Mouse (Mus musculus) ES-E14 (cell line): ENCODE results near the gene Spink2. TPM values are rescaled to one million over a fixed set of nuclear protein-coding genes. Genes with fewer than 3 reads are reported as not detected.

Experiments used
- DNase-seq: peaks from one replicate; pipeline ENCODE4 v3.0.0-alpha.2; 2013; ENCODE audit warnings: low read depth, low spot score
- H3K27ac ChIP-seq: 2 replicates; pipeline ENCODE4 v1.5.1; 2012; ENCODE audit warnings: low read depth, mild to moderate bottlenecking, low read length, moderate library complexity, mixed read lengths; ENCODE audit not compliant: poor library complexity, insufficient read depth, severe bottlenecking
- H3K36me3 ChIP-seq: 2 replicates; pipeline ENCODE4 v1.6.1; 2012; ENCODE audit warnings: mild to moderate bottlenecking, low read length, moderate library complexity, mixed read lengths; ENCODE audit not compliant: control insufficient read depth, poor library complexity, insufficient read depth, severe bottlenecking
- H3K4me1 ChIP-seq, 2 experiments: fragments of 150-350 bp in 1 of 2; sonication (generic) in 1 of 2; 2 replicates each; pipeline ENCODE4 v1.6.1; 2012; ENCODE audit warnings: low read length in 2 of 2, mild to moderate bottlenecking in 1 of 2, mixed read lengths in 1 of 2; ENCODE audit not compliant: control insufficient read depth in 2 of 2, insufficient read depth in 2 of 2, poor library complexity in 1 of 2
- H3K4me3 ChIP-seq, 2 experiments: fragments of 150-350 bp in 1 of 2; sonication (generic) in 1 of 2; 2 replicates each; pipeline ENCODE4 v1.5.1; 2012; ENCODE audit warnings: low read length in 2 of 2, low read depth in 1 of 2, mild to moderate bottlenecking in 1 of 2, mixed read lengths in 1 of 2; ENCODE audit not compliant: insufficient read depth in 1 of 2, poor library complexity in 1 of 2, severe bottlenecking in 1 of 2
- H3K9ac ChIP-seq: 2 replicates; pipeline ENCODE4 v1.6.1; 2012; ENCODE audit warnings: low read depth, mild to moderate bottlenecking, low read length, mixed read lengths; ENCODE audit not compliant: poor library complexity, insufficient read depth, severe bottlenecking
- H3K9me3 ChIP-seq: fragments of 150-350 bp; sonication (generic); 2 replicates; pipeline ENCODE4 v1.6.1; 2012; ENCODE audit warnings: low read depth, mild to moderate bottlenecking, low read length; ENCODE audit not compliant: control insufficient read depth, insufficient read depth
- CHD2 ChIP-seq: IDR thresholded peaks from 2 replicates; pipeline ENCODE4 v1.6.1; 2014; ENCODE audit warnings: mild to moderate bottlenecking, low read depth, low read length, inconsistent platforms
- HCFC1 ChIP-seq: IDR thresholded peaks from 2 replicates; pipeline ENCODE4 v1.6.1; 2012; ENCODE audit warnings: low read length, inconsistent platforms, borderline replicate concordance; ENCODE audit not compliant: insufficient read depth
- MAFK ChIP-seq: IDR thresholded peaks from 2 replicates; pipeline ENCODE4 v1.6.1; 2014; ENCODE audit warnings: mild to moderate bottlenecking, low read depth, low read length, inconsistent platforms; ENCODE audit not compliant: insufficient read depth
- ZC3H11A ChIP-seq: IDR thresholded peaks from 2 replicates; pipeline ENCODE4 v1.6.1; 2012; ENCODE audit warnings: low read depth, mild to moderate bottlenecking, inconsistent platforms, low read length, borderline replicate concordance
- ZNF384 ChIP-seq: IDR thresholded peaks from 2 replicates; pipeline ENCODE4 v1.6.1; 2012; ENCODE audit warnings: low read depth, low read length, inconsistent platforms
- in situ Hi-C, 2 experiments: fragments of 600-800 bp; cut with MboI; formaldehyde crosslinking; loops; one replicate each; pipeline ENCODE4 v1.15.1; 2025; ENCODE audit warnings: low sequenced_read_pairs in 2 of 2, inconsistent platforms in 1 of 2; ENCODE audit not compliant: unreplicated experiment in 2 of 2
- total RNA-seq: library from RNA; depleted of rRNA; stranded (reverse); fragments of 300-350 nt; gene quantifications from 2 replicates; pipeline ENCODE4 v1.2.3, GENCODE M21; 2012

Gene Spink2
- total RNA-seq, 1 experiment = 0.98 TPM

GRCm38 (mm10) chr5:77253154-77253553, 41.9 kb upstream of the Spink2 start:
- Histone ChIP-seq H3K36me3 (no peaks in the 10 kb centered on the region), H3K9ac (no peak overlapping the region), H3K27ac (peak overlapping the region; percentile 92; the same call in 1 of the 2 replicates), H3K9me3 (no peaks in the 10 kb centered on the region), H3K4me3 (no peak overlapping the region), H3K4me1 (peaks cover 16 to 18% of the 10 kb centered on the region in 2 experiments)
- no peak for DNase-seq
- in situ Hi-C loops = no loop called here
- TF ChIP-seq ZNF384 = no peak
- TF ChIP-seq MAFK = no peak
- no peak for TF ChIP-seq CHD2

- Histone ChIP-seq H3K9ac (no peak overlapping the region; the same call in 1 of the 2 replicates), H3K4me3 (no peak overlapping the region), H3K4me1 (peaks cover 13 to 14% of the 10 kb centered on the region in 2 experiments), H3K36me3 (no peaks in the 10 kb centered on the region), H3K27ac (no peak overlapping the region; the same call in 1 of the 2 replicates), H3K9me3 (no peaks in the 10 kb centered on the region)
- no peak for DNase-seq
- no peak for TF ChIP-seq HCFC1
- in situ Hi-C loops = no loop called here
Measured at GRCm38 (mm10) chr5:77252115-77252827, 41.0 kb upstream of the Spink2 start.

GRCm38 (mm10) chr5:77251656-77252055, 40.4 kb upstream of the Spink2 start:
- H3K9ac ChIP-seq = no peak overlapping the region
- no peak overlapping the region for H3K4me3 ChIP-seq
- DNase-seq = no peak
- H3K4me1 ChIP-seq = peaks cover 9 to 13% of the 10 kb centered on the region in 2 experiments
- TF ChIP-seq MAFK (no peak), ZNF384 (no peak), CHD2 (no peak), ZC3H11A (no peak)
- H3K36me3 ChIP-seq = no peaks in the 10 kb centered on the region
- no peak overlapping the region for H3K27ac ChIP-seq
- in situ Hi-C loops = no loop called here
- H3K9me3 ChIP-seq = no peaks in the 10 kb centered on the region

- DNase-seq = no peak
- Histone ChIP-seq H3K4me1 (peaks cover 9 to 12% of the 10 kb centered on the region in 2 experiments), H3K27ac (peak overlapping the region; percentile 4; the same call in 1 of the 2 replicates), H3K9me3 (no peaks in the 10 kb centered on the region), H3K4me3 (peak overlapping the region in 1 of 2 experiments; percentile 14; a peak in 1 of 4 replicates), H3K36me3 (no peaks in the 10 kb centered on the region), H3K9ac (peak overlapping the region; percentile 31; the same call in 1 of the 2 replicates)
- TF ChIP-seq ZNF384 (no peak), CHD2 (no peak), HCFC1 (no peak), MAFK (no peak), ZC3H11A (no peak)
- in situ Hi-C loops = no loop called here
Measured at GRCm38 (mm10) chr5:77250083-77250482, 38.8 kb upstream of the Spink2 start.
